Mouse (Mus musculus): ENCODE measurements around the gene Ccdc106. TPM values are rescaled to one million over a fixed set of nuclear protein-coding genes. Genes with fewer than 3 reads are reported as not detected.
"Not testable (repeated sequence)": the region's sequence is repeated elsewhere in the genome, so short reads cannot be mapped to it uniquely, and the experiment has no call there.

Gene Ccdc106
- polyA plus RNA-seq, 1 experiment from 2014 or later, result 7.9 TPM

DNA sequence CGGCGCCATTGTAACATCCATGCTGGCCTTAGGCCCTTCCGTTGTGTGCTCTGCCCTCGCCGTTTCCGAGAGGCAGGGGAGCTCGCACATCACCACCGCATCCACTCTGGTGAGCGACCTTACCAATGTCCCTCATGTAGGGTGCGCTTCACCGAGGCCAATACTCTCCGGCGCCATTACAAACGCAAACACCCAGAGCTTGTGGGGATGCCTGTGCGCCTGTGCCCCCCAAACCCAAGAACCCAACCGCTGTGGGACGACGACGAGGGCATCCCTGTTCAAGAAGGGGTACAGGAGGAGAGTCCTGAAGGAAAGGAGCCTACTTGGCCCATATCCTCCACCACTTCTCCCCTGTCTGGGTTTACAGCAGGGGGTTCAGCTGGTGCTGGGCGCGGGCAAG lies 2.4 kb upstream of the Ccdc106 start:
- no peak for DNase-seq (ENCODE audit: low spot score)
- Histone ChIP-seq H3K4me3 (peak overlapping the region; percentile 11; the same call in 1 of the 2 replicates), H3K27ac (no peak overlapping the region), H3K36me3 (peaks cover 30% of the 10 kb centered on the region), H3K4me1 (replicated peaks) (peaks cover 38% of the 10 kb centered on the region), H3K27me3 (ENCODE audit: insufficient read depth, poor library complexity, severe bottlenecking) (no peaks in the 10 kb centered on the region), H3K9me3 (peaks cover 4% of the 10 kb centered on the region; the same call in 1 of the 2 replicates)
- 96% methylated on average over 21 of the region's 21 CpGs for whole genome bisulfite sequencing

DNA sequence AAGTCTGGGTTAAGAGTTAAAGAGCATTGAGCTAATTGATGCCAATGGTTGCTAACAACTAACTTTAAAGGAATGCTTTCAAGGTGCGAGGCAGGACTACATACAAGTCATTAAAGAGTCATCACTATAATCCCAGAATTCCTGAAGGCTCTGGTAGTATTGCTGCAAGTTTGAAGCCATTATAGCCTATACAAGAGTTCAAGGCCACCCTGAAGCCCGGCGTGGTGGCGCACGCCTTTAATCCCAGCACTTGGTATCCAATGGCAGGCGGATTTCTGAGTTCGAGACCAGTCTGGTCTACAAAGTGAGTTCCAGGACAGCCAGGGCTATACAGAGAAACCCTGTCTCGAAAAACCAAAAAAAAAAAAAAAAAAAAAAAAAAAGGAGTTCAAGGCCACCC lies 777 bp upstream of the Ccdc106 start:
- peak overlapping the region; percentile 97 for H3K27ac ChIP-seq
- H3K4me3 ChIP-seq, result peak overlapping the region; percentile 90
- WGBS, result 37% methylated on average over 8 of the region's 8 CpGs
- not testable (repeated sequence) for H3K9me3 ChIP-seq; H3K27me3 ChIP-seq (ENCODE audit: insufficient read depth, poor library complexity, severe bottlenecking); DNase-seq (ENCODE audit: low spot score)
- peaks cover 44% of the 10 kb centered on the region for H3K36me3 ChIP-seq
- H3K4me1 ChIP-seq (replicated peaks), result peaks cover 31% of the 10 kb centered on the region

DNA sequence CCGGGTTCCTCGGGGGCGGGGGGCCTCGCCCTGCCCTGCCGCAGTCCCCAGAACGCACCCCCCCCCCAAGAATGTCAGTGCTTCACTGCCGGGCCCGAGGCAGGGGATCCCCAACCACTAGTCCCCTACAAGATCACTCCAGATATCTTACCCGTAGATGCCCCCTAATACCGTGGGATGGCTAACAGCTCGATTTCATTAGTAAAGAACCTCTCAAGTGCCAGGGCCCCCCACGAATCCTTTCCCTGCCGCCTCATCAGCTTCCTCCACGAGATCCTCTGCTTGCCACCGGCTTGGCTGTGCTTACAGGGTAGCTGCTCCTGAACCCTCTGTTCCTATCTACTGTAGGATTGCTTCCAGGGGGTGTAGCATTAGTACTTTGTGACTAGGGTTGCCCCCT lies 332 bp downstream of the Ccdc106 start:
- WGBS, result 2% methylated on average over 15 of the region's 15 CpGs
- Histone ChIP-seq H3K36me3 (peaks cover 54% of the 10 kb centered on the region), H3K4me3 (peak overlapping the region; percentile 90), H3K4me1 (replicated peaks) (peaks cover 29% of the 10 kb centered on the region), H3K27ac (peak overlapping the region; percentile 97), H3K9me3 (peaks cover 4% of the 10 kb centered on the region; the same call in 1 of the 2 replicates), H3K27me3 (ENCODE audit: insufficient read depth, poor library complexity, severe bottlenecking) (no peaks in the 10 kb centered on the region)
- DNase-seq (ENCODE audit: low spot score), result no peak

DNA sequence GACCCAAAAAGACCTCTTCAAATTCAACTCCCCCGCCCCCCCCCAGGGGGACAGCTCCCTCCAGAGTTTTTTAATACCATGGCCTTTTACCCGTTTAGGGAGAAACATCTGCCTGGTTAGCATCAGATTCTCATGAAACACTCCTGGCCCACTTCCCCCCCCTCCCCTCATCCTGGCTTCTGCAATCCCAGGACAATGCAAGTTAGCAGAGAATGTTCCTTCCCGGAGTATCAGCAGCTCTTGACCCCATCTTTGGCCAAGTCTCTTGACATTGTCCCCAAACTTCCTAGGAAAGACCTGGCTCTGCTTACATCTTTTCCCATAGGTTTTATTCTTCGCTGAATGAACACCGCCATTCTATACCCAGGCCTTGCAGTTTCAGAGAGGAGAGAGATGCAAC lies 844 bp downstream of the Ccdc106 start:
- Histone ChIP-seq H3K4me3 (peak overlapping the region; percentile 90), H3K4me1 (replicated peaks) (peaks cover 24% of the 10 kb centered on the region), H3K27ac (peak overlapping the region; percentile 97), H3K9me3 (peaks cover 4% of the 10 kb centered on the region; the same call in 1 of the 2 replicates), H3K36me3 (peaks cover 59% of the 10 kb centered on the region), H3K27me3 (ENCODE audit: insufficient read depth, poor library complexity, severe bottlenecking) (no peaks in the 10 kb centered on the region)
- DNase-seq (ENCODE audit: low spot score), result no peak
- 54% methylated on average over 5 of the region's 5 CpGs for WGBS

DNA sequence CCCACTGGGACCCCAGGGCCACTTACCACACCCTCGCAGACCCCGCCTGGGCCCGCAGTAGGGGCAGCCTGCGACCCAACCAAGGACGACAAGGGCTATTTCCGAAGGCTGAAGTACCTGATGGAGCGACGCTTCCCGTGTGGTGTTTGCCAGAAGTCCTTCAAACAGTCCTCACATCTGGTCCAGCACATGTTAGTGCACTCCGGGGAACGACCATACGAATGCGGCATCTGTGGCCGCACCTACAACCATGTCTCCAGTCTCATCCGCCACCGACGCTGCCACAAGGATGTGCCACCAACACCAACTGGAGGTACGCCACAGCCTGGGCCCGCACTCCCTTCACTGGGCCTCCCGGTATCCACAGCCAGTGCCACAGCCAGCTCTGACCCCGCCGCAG lies 9.2 kb downstream of the Ccdc106 start:
- Histone ChIP-seq H3K27me3 (ENCODE audit: insufficient read depth, poor library complexity, severe bottlenecking) (peaks cover 16% of the 10 kb centered on the region; the same call in 1 of the 2 replicates), H3K9me3 (peaks cover 44% of the 10 kb centered on the region), H3K36me3 (peaks cover 98% of the 10 kb centered on the region), H3K4me3 (peak overlapping the region; percentile 11; the same call in 1 of the 2 replicates), H3K27ac (no peak overlapping the region), H3K4me1 (replicated peaks) (no peaks in the 10 kb centered on the region)
- DNase-seq (ENCODE audit: low spot score), result no peak
- 94% methylated on average over 22 of the region's 22 CpGs for WGBS

DNA sequence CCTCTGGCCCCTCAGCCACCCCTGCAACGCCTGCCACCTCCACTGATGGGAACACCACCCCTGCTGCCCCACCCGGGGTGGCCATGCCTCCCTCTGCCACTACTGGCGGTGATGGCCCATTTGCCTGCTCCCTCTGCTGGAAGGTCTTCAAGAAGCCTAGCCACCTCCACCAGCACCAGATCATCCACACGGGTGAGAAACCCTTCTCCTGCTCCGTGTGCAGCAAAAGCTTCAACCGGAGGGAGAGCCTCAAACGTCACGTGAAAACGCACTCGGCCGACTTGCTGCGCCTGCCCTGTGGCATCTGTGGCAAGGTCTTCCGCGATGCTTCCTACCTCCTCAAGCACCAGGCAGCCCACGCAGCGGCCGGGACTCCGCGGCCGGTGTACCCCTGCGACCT lies 9.6 kb downstream of the Ccdc106 start:
- Histone ChIP-seq H3K36me3 (peaks cover 98% of the 10 kb centered on the region), H3K27me3 (ENCODE audit: insufficient read depth, poor library complexity, severe bottlenecking) (peaks cover 16% of the 10 kb centered on the region; the same call in 1 of the 2 replicates), H3K4me3 (peak overlapping the region; percentile 11; the same call in 1 of the 2 replicates), H3K27ac (no peak overlapping the region), H3K4me1 (replicated peaks) (no peaks in the 10 kb centered on the region), H3K9me3 (peaks cover 44% of the 10 kb centered on the region)
- WGBS, result 89% methylated on average over 21 of the region's 21 CpGs
- DNase-seq (ENCODE audit: low spot score), result no peak

DNA sequence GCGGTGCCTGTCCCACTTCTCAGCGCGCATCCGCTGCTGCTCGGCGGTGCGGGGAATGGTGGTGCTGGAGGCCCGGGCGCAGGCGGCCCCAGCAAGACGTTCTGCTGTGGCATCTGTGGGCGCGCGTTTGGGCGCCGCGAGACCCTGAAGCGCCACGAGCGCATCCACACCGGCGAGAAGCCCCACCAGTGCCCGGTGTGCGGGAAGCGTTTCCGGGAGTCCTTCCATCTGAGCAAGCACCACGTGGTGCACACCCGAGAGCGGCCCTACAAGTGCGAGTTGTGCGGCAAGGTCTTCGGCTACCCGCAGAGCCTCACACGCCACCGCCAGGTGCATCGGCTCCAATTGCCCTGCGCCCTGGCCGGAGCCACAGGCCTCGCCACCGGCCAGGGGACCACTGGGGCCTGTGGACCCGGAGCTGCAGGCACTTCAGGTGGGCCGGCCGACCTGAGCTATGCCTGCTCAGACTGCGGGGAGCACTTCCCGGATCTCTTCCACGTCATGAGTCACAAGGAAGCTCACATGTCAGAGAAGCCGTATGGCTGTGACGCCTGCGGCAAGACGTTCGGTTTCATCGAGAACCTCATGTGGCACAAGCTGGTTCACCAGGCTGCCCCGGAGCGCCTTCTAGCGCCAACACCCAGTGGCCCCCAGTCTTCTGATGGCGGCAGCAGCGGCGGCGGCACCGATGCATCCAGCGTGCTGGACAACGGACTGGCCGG lies 10.4 kb downstream of the Ccdc106 start:
- 81% methylated on average over 63 of the region's 63 CpGs for WGBS
- H3K27ac ChIP-seq, result no peak overlapping the region
- peaks cover 49% of the 10 kb centered on the region for H3K9me3 ChIP-seq
- peak overlapping the region; percentile 11; the same call in 1 of the 2 replicates for H3K4me3 ChIP-seq
- H3K4me1 ChIP-seq (replicated peaks), result no peaks in the 10 kb centered on the region
- no peak for DNase-seq (ENCODE audit: low spot score)
- H3K27me3 ChIP-seq (ENCODE audit: insufficient read depth, poor library complexity, severe bottlenecking), result peaks cover 16% of the 10 kb centered on the region; the same call in 1 of the 2 replicates
- H3K36me3 ChIP-seq, result peaks cover 99% of the 10 kb centered on the region

DNA sequence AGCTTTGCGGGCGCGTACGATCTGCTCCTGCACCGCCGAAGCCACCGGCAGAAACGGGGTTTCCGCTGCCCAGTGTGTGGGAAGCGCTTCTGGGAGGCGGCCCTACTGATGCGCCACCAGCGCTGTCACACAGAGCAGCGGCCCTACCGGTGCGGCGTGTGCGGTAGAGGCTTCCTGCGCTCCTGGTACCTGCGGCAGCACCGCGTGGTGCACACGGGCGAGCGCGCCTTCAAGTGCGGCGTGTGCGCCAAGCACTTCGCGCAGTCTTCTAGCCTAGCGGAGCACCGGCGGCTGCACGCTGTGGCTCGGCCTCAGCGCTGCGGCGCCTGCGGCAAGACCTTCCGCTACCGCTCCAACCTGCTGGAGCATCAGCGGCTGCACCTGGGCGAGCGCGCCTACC lies 11.1 kb downstream of the Ccdc106 start:
- Histone ChIP-seq H3K4me1 (replicated peaks) (no peaks in the 10 kb centered on the region), H3K4me3 (0 out of 2 replicates have a peak overlapping the region, but pooled peaks have one; percentile 7), H3K9me3 (peaks cover 54% of the 10 kb centered on the region), H3K27me3 (ENCODE audit: insufficient read depth, poor library complexity, severe bottlenecking) (peaks cover 16% of the 10 kb centered on the region; the same call in 1 of the 2 replicates), H3K27ac (no peak overlapping the region), H3K36me3 (peaks cover 99% of the 10 kb centered on the region)
- no peak for DNase-seq (ENCODE audit: low spot score)
- 74% methylated on average over 46 of the region's 46 CpGs for WGBS

DNA sequence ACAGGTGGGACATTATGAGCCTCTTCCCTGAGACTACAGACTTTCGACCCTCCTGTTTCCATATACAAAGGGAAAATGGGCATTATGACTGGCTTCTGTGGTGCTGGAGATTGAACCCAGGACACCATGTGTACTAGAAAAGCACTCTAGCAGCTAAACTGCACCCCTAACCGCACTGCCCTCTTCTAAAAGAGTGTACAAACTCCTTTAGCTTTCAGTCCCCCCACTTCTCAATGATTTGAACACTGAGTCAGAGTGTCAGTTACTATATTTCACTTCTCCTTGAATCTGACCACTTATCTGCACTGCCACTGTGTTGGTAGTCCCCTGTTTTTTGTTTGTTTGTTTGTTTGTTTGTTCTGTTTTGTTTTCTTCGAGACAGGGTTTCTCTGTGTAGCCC lies 13.5 kb downstream of the Ccdc106 start, which contains the start of gene 4632433K11Rik:
TSS of gene 4632433K11Rik (plus strand) at position 301 of the 400 bp plus-strand sequence.
- WGBS, result 92% methylated on average over 3 of the region's 3 CpGs
- Histone ChIP-seq H3K9me3 (peaks cover 53% of the 10 kb centered on the region), H3K36me3 (peaks cover 77% of the 10 kb centered on the region), H3K27me3 (ENCODE audit: insufficient read depth, poor library complexity, severe bottlenecking) (peaks cover 16% of the 10 kb centered on the region; the same call in 1 of the 2 replicates), H3K4me3 (no peak within 1 kb of the TSS), H3K27ac (no peak within 1 kb of the TSS), H3K4me1 (replicated peaks) (peaks cover 7% of the 10 kb centered on the region)
- no peak for DNase-seq (ENCODE audit: low spot score)

DNA sequence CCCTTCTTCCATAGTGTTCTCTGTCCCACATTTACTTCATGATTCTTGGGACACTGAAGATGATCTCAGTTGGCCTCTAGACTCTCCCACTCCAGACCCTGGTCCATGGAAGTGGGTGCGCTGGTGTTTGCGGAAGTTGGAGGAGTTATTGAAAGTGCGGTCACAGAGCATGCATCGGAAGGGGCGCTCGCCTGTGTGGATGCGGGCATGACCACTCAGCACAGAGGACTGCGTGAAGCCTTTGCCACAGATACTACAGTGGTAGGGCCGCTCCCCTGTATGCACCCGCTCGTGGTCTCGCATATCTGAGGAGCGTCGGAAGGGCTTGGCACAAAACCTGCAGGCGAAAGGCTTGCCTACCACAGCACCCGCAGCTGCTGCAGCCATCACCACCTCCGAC lies 15.3 kb downstream of the Ccdc106 start:
- peaks cover 4% of the 10 kb centered on the region; the same call in 1 of the 2 replicates for H3K27me3 ChIP-seq (ENCODE audit: insufficient read depth, poor library complexity, severe bottlenecking)
- peaks cover 16% of the 10 kb centered on the region for H3K4me1 ChIP-seq (replicated peaks)
- H3K36me3 ChIP-seq, result peaks cover 62% of the 10 kb centered on the region
- 94% methylated on average over 17 of the region's 17 CpGs for WGBS
- no peak for DNase-seq (ENCODE audit: low spot score)
- peaks cover 35% of the 10 kb centered on the region for H3K9me3 ChIP-seq
- no peak overlapping the region for H3K4me3 ChIP-seq
- no peak overlapping the region for H3K27ac ChIP-seq

DNA sequence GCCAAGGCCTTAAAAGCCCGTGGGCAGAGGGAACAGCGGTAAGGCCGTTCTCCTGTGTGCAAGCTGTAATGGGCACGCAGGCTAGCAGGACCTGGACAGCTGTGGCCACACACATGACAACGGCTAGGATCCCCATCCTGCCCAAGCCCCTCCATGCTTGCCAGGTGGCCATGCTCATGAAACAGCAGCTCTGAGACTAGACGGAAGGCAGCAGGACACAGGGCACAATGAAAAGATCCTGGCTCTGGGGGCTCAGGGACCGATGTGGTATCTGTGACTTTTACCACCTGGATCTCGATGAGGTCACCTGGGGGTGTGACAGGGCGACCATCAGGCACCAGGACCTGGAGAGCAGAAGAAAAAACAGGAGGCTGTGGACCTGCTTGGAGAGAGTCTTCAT lies 15.8 kb downstream of the Ccdc106 start:
- peaks cover 60% of the 10 kb centered on the region for H3K36me3 ChIP-seq

DNA sequence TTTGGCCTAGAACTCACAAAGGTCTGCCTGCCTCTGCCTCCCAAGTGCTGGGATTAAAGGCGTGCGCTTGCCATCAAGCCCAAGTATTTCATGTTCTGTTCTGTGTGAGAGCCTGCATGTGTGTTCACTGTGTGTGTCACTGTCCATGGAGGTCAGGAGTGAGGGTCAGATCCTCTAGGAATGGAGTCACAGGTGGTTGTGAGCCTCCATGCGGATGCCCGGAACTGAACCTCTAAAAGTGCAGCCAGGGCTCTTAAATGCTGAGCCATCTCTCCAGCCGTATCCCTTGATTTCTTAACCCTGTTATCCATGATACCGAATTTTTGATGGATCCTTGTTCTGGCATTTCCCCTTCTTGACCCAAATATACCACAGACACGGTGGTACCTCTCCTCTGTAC lies 16.7 kb downstream of the Ccdc106 start:
- H3K36me3 ChIP-seq, result peaks cover 57% of the 10 kb centered on the region
- H3K27ac ChIP-seq, result no peak overlapping the region
- 90% methylated on average over 7 of the region's 7 CpGs for WGBS
- H3K4me3 ChIP-seq, result no peak overlapping the region
- peaks cover 21% of the 10 kb centered on the region for H3K9me3 ChIP-seq
- no peaks in the 10 kb centered on the region for H3K27me3 ChIP-seq (ENCODE audit: insufficient read depth, poor library complexity, severe bottlenecking)
- peaks cover 16% of the 10 kb centered on the region for H3K4me1 ChIP-seq (replicated peaks)
- DNase-seq (ENCODE audit: low spot score), result no peak

More for the DNA sequence above, 15.8 kb downstream of the Ccdc106 start:
- WGBS, result 88% methylated on average over 9 of the region's 9 CpGs
- DNase-seq (ENCODE audit: low spot score), result no peak
- no peak overlapping the region for H3K27ac ChIP-seq
- H3K9me3 ChIP-seq, result peaks cover 30% of the 10 kb centered on the region
- H3K27me3 ChIP-seq (ENCODE audit: insufficient read depth, poor library complexity, severe bottlenecking), result no peaks in the 10 kb centered on the region
- no peak overlapping the region for H3K4me3 ChIP-seq
- H3K4me1 ChIP-seq (replicated peaks), result peaks cover 16% of the 10 kb centered on the region

DNA sequence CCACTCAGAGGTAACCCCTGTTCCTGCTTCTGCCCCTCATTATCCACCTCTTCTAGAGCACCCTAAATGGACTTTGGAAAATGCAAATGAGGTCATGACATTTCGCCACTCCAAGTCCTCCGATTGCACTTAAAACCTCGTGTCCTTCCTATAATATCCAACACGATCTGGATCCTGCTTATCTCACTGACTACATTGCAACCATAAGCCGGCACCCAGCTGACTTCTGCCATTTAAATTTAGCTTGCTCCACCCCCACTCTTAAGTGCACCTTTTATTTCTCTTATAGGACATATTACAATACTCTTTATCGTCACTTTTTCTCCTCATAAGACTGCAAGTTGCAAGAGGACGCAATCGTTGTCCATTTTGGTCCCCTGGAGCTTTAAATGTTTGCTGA lies 17.1 kb downstream of the Ccdc106 start:
- Histone ChIP-seq H3K36me3 (peaks cover 53% of the 10 kb centered on the region), H3K27ac (peak overlapping the region; percentile 97), H3K4me3 (peak overlapping the region; percentile 70), H3K9me3 (peaks cover 17% of the 10 kb centered on the region; the same call in 1 of the 2 replicates), H3K4me1 (replicated peaks) (peaks cover 16% of the 10 kb centered on the region), H3K27me3 (ENCODE audit: insufficient read depth, poor library complexity, severe bottlenecking) (no peaks in the 10 kb centered on the region)
- WGBS, result 91% methylated on average over 8 of the region's 8 CpGs
- no peak for DNase-seq (ENCODE audit: low spot score)
